Mouse (Mus musculus): ENCODE measurements around the gene Dgkg.

Gene Dgkg

GRCm38 (mm10) chr16:22656533-22657444 lies at the start of gene Dgkg:
Gene Dgkg, minus strand, starts transcription at chr16:22657221.
- peak; percentile 85 for DNase-seq

GRCm38 (mm10) chr16:22704946-22705345 lies 47.9 kb upstream of the Dgkg start:
- DNase-seq, result no peak

- DNase-seq, result no peak
Observed at GRCm38 (mm10) chr16:22704136-22704535, 47.1 kb upstream of the Dgkg start.

GRCm38 (mm10) chr16:22698846-22699760 lies 42.1 kb upstream of the Dgkg start:
- no peak for DNase-seq

- DNase-seq, result no peak
Observed at GRCm38 (mm10) chr16:22698101-22698500, 41.1 kb upstream of the Dgkg start.

GRCm38 (mm10) chr16:22689622-22690021 lies 32.6 kb upstream of the Dgkg start:
- no peak for DNase-seq

- no peak for DNase-seq
Observed at GRCm38 (mm10) chr16:22687711-22688230, 30.8 kb upstream of the Dgkg start.

- DNase-seq, result no peak
Observed at GRCm38 (mm10) chr16:22683605-22684004, 26.6 kb upstream of the Dgkg start.

GRCm38 (mm10) chr16:22682727-22683126 lies 25.7 kb upstream of the Dgkg start:
- DNase-seq, result no peak

- DNase-seq, result no peak
Observed at GRCm38 (mm10) chr16:22679641-22680040, 22.6 kb upstream of the Dgkg start.

- DNase-seq, result no peak
Observed at GRCm38 (mm10) chr16:22674636-22675035, 17.6 kb upstream of the Dgkg start.

GRCm38 (mm10) chr16:22674164-22674563 lies 17.1 kb upstream of the Dgkg start:
- DNase-seq, result no peak

- DNase-seq, result no peak
Observed at GRCm38 (mm10) chr16:22664033-22664432, 7.0 kb upstream of the Dgkg start.

GRCm38 (mm10) chr16:22663136-22663535 lies 6.1 kb upstream of the Dgkg start:
- DNase-seq, result no peak

GRCm38 (mm10) chr16:22661076-22661475 lies 4.1 kb upstream of the Dgkg start:
- peak; percentile 60 for DNase-seq

- DNase-seq, result peak; percentile 48
Observed at GRCm38 (mm10) chr16:22657874-22658789, 1.1 kb upstream of the Dgkg start.

GRCm38 (mm10) chr16:22655812-22656211 lies 1.2 kb downstream of the Dgkg start:
- peak; percentile 47 for DNase-seq

- DNase-seq, result peak; percentile 55
Observed at GRCm38 (mm10) chr16:22655223-22655622, 1.8 kb downstream of the Dgkg start.

GRCm38 (mm10) chr16:22654477-22654835 lies 2.6 kb downstream of the Dgkg start:
- DNase-seq, result peak; percentile 31

- peak; percentile 25 for DNase-seq
Observed at GRCm38 (mm10) chr16:22653817-22654476, 3.1 kb downstream of the Dgkg start.

- DNase-seq, result no peak
Observed at GRCm38 (mm10) chr16:22651244-22651643, 5.8 kb downstream of the Dgkg start.

- no peak for DNase-seq
Observed at GRCm38 (mm10) chr16:22645256-22645655, 11.8 kb downstream of the Dgkg start.
